Mouse (Mus musculus): ENCODE measurements around the gene Igfbpl1.
A peak's percentile ranks its signal among the peaks of the same experiment; 100 is the strongest.

Igfbpl1 gene

DNA sequence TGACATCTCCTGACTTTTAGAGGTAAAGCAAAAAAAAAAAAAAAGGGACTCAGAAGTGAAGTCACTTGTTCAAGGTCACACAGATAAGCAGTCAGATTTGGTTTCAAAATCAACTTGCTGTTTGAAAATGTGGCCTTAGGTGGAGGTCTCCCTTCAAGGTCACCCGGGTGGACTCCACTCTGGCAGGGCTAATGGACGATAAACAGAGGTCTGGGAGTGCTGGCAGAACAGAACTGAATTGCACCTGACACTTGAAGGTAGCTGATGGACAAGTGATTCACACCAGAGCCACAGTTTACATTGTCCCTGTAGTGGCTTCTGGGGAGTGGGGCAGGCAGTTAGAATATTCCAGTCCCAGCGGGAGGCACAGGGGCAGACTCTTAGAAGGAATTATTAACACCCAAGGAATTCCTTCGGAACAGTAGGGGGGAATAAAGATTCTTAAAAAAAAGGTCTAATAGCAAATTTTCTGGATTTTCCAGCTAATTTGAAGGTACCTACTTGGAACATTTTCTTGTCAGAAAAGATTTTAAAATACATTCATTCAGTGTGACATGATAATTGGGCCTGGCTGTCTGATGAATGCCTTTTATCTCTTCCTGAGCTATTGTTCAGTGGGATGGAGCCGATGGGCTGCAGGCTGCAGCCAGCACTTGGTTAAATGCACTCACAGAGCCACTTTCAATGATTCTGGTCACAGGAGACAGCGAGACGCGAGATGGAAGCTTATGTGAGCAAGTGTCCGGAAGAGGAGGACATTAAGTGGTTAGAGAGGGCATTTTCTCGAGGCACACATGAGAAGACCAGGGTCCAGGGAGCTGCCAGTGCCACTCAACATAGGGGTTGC, 56.7 kb downstream of the Igfbpl1 start:
- no peak for DNase-seq

GRCm38 (mm10) chr4:45769141-45769540, 57.6 kb downstream of the Igfbpl1 start:
- DNase-seq = no peak

- DNase-seq = peak; percentile 48
These were observed 58.7 kb downstream of the Igfbpl1 start for GRCm38 (mm10) chr4:45767891-45768558.

DNA sequence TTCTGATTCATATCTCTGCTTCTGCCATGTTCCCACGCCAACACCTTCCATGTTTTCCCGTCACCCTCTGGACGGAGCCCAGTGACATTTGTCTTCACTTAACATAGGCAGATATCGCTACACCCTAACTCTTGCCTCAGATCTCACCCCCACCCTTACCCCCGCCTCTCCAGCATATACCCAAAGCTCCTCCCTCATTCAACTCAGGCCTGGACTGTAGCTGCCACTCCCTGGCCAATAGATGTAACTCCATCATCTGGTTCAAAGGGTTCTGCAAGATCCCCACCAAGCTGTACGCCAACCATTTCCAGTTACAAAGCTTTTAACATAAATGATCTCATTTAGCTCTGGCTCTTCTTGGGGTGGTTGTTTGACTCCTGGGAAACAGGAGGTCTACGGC, 59.9 kb downstream of the Igfbpl1 start:
- no peak for DNase-seq

DNA sequence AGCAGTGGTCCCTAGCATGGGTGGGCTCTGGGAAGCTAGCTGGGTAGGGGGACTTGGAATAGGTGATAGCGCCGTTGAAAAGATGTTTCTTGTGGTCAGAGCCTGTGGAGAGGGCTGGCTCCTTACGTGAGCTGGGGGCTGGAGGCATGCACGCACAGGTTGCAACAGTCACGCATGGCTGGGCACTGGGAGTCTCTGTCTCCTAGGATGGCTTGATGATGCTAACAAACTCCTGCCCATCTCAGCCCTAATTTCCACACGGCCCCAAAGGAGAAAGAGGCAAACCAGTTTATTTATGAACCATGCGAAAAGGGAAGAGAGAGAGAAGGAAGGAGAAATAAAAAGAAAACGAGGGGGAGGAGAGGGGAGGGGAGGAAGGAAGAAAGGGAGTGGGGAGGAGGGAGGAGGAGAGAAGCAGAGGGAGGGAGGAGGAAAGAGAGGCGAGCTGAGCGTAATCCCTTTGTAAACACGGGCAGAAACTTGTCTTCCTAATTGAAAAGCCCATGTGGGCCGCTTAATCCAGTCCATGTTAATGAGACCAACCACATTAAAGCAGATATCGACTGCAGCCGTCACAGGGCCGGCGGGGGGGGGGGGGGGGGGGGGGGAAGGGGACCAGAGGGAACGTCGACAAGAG, 61.0 kb downstream of the Igfbpl1 start:
- no peak for DNase-seq

DNA sequence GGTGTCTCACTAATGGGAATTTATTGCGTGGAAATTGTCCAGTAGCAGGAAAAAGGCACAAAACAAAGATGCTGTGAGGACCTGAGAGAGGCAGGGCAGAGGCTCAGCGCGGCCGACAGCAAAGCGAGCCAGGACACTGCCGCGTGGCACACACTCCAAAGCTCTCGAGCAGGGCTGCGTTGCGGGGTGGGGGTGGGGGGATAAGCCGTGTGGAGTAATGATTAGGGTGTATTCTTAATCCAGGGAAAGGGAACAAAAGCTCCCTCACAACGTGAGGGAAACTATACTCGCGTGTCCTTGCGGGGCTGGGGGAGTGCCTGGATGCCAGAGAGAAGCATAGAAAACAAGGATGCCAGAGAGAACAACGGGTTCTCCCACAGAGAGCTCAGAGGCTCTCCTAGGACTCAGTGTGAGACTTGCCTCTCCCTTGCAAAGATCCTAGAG, 61.6 kb downstream of the Igfbpl1 start:
- no peak for DNase-seq

GRCm38 (mm10) chr4:45764141-45764494, 62.6 kb downstream of the Igfbpl1 start:
- peak; percentile 42 for DNase-seq

DNA sequence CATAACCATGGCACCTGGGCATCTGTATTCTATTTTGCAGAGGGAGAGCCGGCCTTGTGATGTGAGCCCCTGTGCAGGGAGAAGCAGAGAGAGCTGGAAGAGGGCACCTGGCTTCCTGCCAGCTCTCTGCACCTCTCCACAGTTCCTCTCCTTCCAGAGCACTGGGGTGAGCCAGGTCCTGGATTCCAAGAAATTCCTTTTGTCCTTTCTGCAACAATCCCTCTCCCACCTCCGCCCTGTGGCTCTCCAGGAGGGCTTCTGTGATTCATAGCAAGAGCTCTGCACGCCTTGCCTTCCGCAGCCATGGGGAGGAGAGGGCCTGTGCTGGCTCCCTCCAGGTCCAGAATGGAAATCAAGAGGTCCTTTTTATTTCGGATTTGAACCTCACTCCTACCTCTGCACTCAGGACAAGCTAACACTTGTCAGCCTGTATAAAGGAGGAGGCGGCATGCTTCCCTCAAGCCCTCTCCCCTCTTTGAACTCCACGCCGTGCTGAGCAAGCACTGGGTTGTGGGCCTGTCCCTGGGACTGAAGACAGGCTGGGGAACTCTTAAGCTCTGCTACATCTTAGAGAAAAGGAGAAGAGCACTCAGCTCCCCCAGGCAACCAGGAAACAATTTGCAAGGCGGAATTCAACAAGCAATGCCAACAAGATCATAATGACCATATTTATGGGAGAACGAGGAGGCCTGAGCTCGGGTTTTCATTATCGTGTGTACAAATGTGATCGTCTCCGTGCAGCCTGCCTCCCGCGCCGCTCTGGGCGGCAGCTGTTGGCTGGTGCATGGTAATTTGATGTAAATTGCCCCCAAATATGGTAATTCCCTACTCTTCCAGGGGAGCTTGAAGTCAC, 63.2 kb downstream of the Igfbpl1 start:
- DNase-seq = no peak

DNA sequence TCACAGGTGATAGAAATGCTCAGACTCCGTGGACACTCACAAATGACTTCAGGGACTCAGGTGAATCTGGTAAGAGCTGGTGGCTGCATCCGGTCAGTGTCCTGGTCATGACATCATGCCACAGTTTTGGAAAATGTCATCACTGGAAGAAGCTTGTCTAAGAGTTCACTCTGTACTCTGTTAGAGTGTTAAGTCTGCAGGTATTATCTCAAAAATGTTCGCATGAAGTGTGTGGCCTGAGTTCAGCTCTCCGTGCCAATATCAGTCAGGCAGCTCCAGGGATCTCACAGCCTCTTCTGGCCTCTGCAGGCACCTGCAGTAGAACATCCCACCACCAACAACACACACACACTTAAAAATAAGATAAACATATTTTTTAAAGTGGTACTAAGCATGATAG, 64.1 kb downstream of the Igfbpl1 start:
- DNase-seq = no peak
